Mouse (Mus musculus) liver, adult 2 months (tissue): ENCODE measurements at regions not wholly inside any gene's neighbourhood (a gene's known extent, or its start where the extent isn't known, plus 50 kb on each side); places are given as distances from the start of the nearest gene placed in this dataset.

Experiments
- CTCF ChIP-seq: fragments of 200-500 bp; IDR thresholded peaks from 2 replicates; pipeline ENCODE4 v1.5.1; 2011; ENCODE audit warnings: low read depth, low read length, control low read depth
- POLR2A ChIP-seq: fragments of 200-500 bp; IDR thresholded peaks from 2 replicates; pipeline ENCODE4 v1.6.1; 2011; ENCODE audit warnings: low read length, control low read depth; ENCODE audit not compliant: insufficient read depth; ENCODE audit errors: extremely low read depth

DNA sequence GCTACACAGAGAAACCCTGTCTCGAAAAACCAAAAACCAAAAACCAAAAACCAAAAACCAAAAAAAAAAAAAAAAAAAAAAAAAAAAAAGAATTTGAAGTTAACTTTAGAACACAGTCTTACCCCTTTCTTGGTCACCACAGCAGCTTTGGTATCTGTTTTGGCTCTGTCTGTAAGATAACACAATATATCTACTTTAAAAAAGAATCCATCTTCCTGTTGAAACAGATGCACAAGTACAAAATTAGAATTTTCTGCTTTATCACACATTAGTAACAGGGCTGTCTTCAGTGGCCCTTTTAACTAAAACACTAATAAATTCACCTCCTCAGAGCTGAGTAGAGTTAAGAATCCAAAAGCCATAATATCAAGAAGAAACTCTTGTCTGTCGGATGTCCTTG is 80.5 kb upstream of the Azi2 start:
- TF ChIP-seq POLR2A, result no peak
- no peak for TF ChIP-seq CTCF
